Mouse (Mus musculus) large intestine, adult 2 months (tissue): Measurements from ENCODE around the gene Ranbp3l. TPM values are rescaled to one million over a fixed set of nuclear protein-coding genes. Genes with fewer than 3 reads are reported as not detected.
"Not testable (repeated sequence)": the region's sequence is repeated elsewhere in the genome, so short reads cannot be mapped to it uniquely, and the experiment has no call there.

ENCODE experiments used
- DNase-seq: peaks from one replicate; pipeline ENCODE4 v3.0.0-alpha.2; 2012; ENCODE audit warnings: low read depth, low spot score
- WGBS: fragments of 180-500 bp; shearing (Covaris S2); methylation state at CpG from one replicate; pipeline ENCODE4 v1.1.7; 2018; 5-methylcytosine and 5-hydroxymethylcytosine counted together
- polyA plus RNA-seq: library from polyadenylated mRNA; depleted of rRNA; stranded (reverse); fragments of >200 nt; gene quantifications from 2 replicates; pipeline ENCODE4 v1.2.3, GENCODE M21; 2012; rRNA removed

The Ranbp3l gene
- polyA plus RNA-seq, result 0.07 TPM in 1 of 2 replicates, not detected in the other

- peak; percentile 1 for DNase-seq
- 27% methylated on average over 18 of the region's 18 CpGs for WGBS
Observed at GRCm38 (mm10) chr15:8967573-8968228, at the start of gene Ranbp3l. TSS of gene Ranbp3l (plus strand) at chr15:8967949.

GRCm38 (mm10) chr15:8930061-8930460 lies 37.7 kb upstream of the Ranbp3l start:
- 81% methylated on average over 1 of the region's 1 CpGs for WGBS
- DNase-seq, result no peak

GRCm38 (mm10) chr15:8936911-8937310 lies 30.8 kb upstream of the Ranbp3l start:
- 83% methylated on average over 3 of the region's 3 CpGs for WGBS
- DNase-seq, result no peak

GRCm38 (mm10) chr15:8940861-8941260 lies 26.9 kb upstream of the Ranbp3l start:
- DNase-seq, result no peak
- WGBS, result 45% methylated on average over 5 of the region's 5 CpGs

- WGBS, result 71% methylated on average over 4 of the region's 4 CpGs
- no peak for DNase-seq
Observed at GRCm38 (mm10) chr15:8950856-8951255, 16.9 kb upstream of the Ranbp3l start.

GRCm38 (mm10) chr15:8963323-8963722 lies 4.4 kb upstream of the Ranbp3l start:
- WGBS, result 46% methylated on average over 2 of the region's 2 CpGs
- no peak for DNase-seq

- WGBS, result 33% methylated on average over 14 of the region's 14 CpGs
- DNase-seq, result no peak
Observed at GRCm38 (mm10) chr15:8968229-8968595, 463 bp downstream of the Ranbp3l start.

GRCm38 (mm10) chr15:8969061-8969635 lies 1.4 kb downstream of the Ranbp3l start:
- no peak for DNase-seq
- WGBS, result 83% methylated on average over 10 of the region's 10 CpGs

- WGBS, result 94% methylated on average over 6 of the region's 6 CpGs
- no peak for DNase-seq
Observed at GRCm38 (mm10) chr15:8991211-8991610, 23.5 kb downstream of the Ranbp3l start.

- no peak for DNase-seq
- 70% methylated on average over 12 of the region's 12 CpGs for WGBS
Observed at GRCm38 (mm10) chr15:8991859-8992838, 24.4 kb downstream of the Ranbp3l start.

GRCm38 (mm10) chr15:8994608-8995277 lies 27.0 kb downstream of the Ranbp3l start:
- 71% methylated on average over 8 of the region's 8 CpGs for WGBS
- no peak for DNase-seq

- DNase-seq, result no peak
- 51% methylated on average over 7 of the region's 7 CpGs for WGBS
Observed at GRCm38 (mm10) chr15:8995490-8995889, 27.7 kb downstream of the Ranbp3l start.

GRCm38 (mm10) chr15:9002762-9003161 lies 35.0 kb downstream of the Ranbp3l start:
- no peak for DNase-seq
- 81% methylated on average over 2 of the region's 2 CpGs for WGBS

GRCm38 (mm10) chr15:9009196-9009595 lies 41.4 kb downstream of the Ranbp3l start:
- DNase-seq, result no peak
- WGBS, result 68% methylated on average over 6 of the region's 6 CpGs

- 43% methylated on average over 2 of the region's 2 CpGs for WGBS
- DNase-seq, result no peak
Observed at GRCm38 (mm10) chr15:9014541-9014940, 46.8 kb downstream of the Ranbp3l start.

- WGBS, result 81% methylated on average over 6 of the region's 6 CpGs
- not testable (repeated sequence) for DNase-seq
Observed at GRCm38 (mm10) chr15:9015496-9015895, 47.7 kb downstream of the Ranbp3l start.

- DNase-seq, result no peak
Observed at GRCm38 (mm10) chr15:9055704-9056103, 88.0 kb downstream of the Ranbp3l start.

- 87% methylated on average over 2 of the region's 2 CpGs for WGBS
- no peak for DNase-seq
Observed at GRCm38 (mm10) chr15:9059856-9060255, 92.1 kb downstream of the Ranbp3l start.

- no peak for DNase-seq
- 76% methylated on average over 7 of the region's 7 CpGs for WGBS
Observed at GRCm38 (mm10) chr15:9061150-9061882, 93.6 kb downstream of the Ranbp3l start.
